Mouse (Mus musculus): ENCODE measurements around the gene Hrk. TPM values are rescaled to one million over a fixed set of nuclear protein-coding genes. Genes with fewer than 3 reads are reported as not detected.
A peak's percentile ranks its signal among the peaks of the same experiment; 100 is the strongest.

The Hrk gene
- polyA plus RNA-seq, 1 experiment = 0.40 TPM

GRCm38 (mm10) chr5:118174310-118175009, 10.0 kb downstream of the Hrk start:
- Histone ChIP-seq H3K27ac (ENCODE audit: control insufficient read depth, insufficient read depth, low read depth, low read length) (no peak overlapping the region), H3K4me1 (ENCODE audit: control insufficient read depth, insufficient read depth, low read length) (peaks cover 14% of the 10 kb centered on the region), H3K27me3 (ENCODE audit: control insufficient read depth, insufficient read depth, low read length) (peaks cover 1% of the 10 kb centered on the region)

GRCm38 (mm10) chr5:118175137-118175536, 10.7 kb downstream of the Hrk start:
- no peak overlapping the region for H3K4me3 ChIP-seq (ENCODE audit: control insufficient read depth, low read depth, low read length)
- no peaks in the 10 kb centered on the region; the same call in 1 of the 2 replicates for H3K27me3 ChIP-seq (ENCODE audit: control insufficient read depth, insufficient read depth, low read length)
- no peak overlapping the region for H3K27ac ChIP-seq (ENCODE audit: control insufficient read depth, insufficient read depth, low read depth, low read length)
- peaks cover 11% of the 10 kb centered on the region; the same call in 1 of the 2 replicates for H3K4me1 ChIP-seq (ENCODE audit: control insufficient read depth, insufficient read depth, low read length)
- TF ChIP-seq CTCF (IDR thresholded peaks at IDR 0.05; ENCODE audit: control insufficient read depth, insufficient read depth, insufficient replicate concordance, low read depth, low read length) (peak; percentile 52; the same call in 1 of the 2 replicates), POLR2A (IDR thresholded peaks at IDR 0.05; ENCODE audit: control insufficient read depth, low read depth, low read length) (no peak)
- H3K36me3 ChIP-seq (ENCODE audit: control insufficient read depth, insufficient read depth, low read length) = no peaks in the 10 kb centered on the region

More at GRCm38 (mm10) chr5:118174310-118175009, 10.0 kb downstream of the Hrk start:
- Histone ChIP-seq H3K36me3 (ENCODE audit: control insufficient read depth, insufficient read depth, low read length) (no peaks in the 10 kb centered on the region), H3K4me3 (ENCODE audit: control insufficient read depth, low read depth, low read length) (no peak overlapping the region)
- TF ChIP-seq CTCF (IDR thresholded peaks at IDR 0.05; ENCODE audit: control insufficient read depth, insufficient read depth, insufficient replicate concordance, low read depth, low read length) (no peak), POLR2A (IDR thresholded peaks at IDR 0.05; ENCODE audit: control insufficient read depth, low read depth, low read length) (no peak)

- H3K27ac ChIP-seq (ENCODE audit: control insufficient read depth, insufficient read depth, low read depth, low read length) = no peak overlapping the region
- no peaks in the 10 kb centered on the region for H3K36me3 ChIP-seq (ENCODE audit: control insufficient read depth, insufficient read depth, low read length)
- H3K4me1 ChIP-seq (ENCODE audit: control insufficient read depth, insufficient read depth, low read length) = peaks cover 2% of the 10 kb centered on the region; the same call in 1 of the 2 replicates
- no peak overlapping the region for H3K4me3 ChIP-seq (ENCODE audit: control insufficient read depth, low read depth, low read length)
- TF ChIP-seq CTCF (IDR thresholded peaks at IDR 0.05; ENCODE audit: control insufficient read depth, insufficient read depth, insufficient replicate concordance, low read depth, low read length) = no peak
- no peaks in the 10 kb centered on the region for H3K27me3 ChIP-seq (ENCODE audit: control insufficient read depth, insufficient read depth, low read length)
Measured at GRCm38 (mm10) chr5:118177640-118178039, 13.2 kb downstream of the Hrk start.

- Histone ChIP-seq H3K27ac (ENCODE audit: control insufficient read depth, insufficient read depth, low read depth, low read length) (no peak overlapping the region), H3K27me3 (ENCODE audit: control insufficient read depth, insufficient read depth, low read length) (no peaks in the 10 kb centered on the region), H3K4me1 (ENCODE audit: control insufficient read depth, insufficient read depth, low read length) (no peaks in the 10 kb centered on the region), H3K4me3 (ENCODE audit: control insufficient read depth, low read depth, low read length) (no peak overlapping the region), H3K36me3 (ENCODE audit: control insufficient read depth, insufficient read depth, low read length) (no peaks in the 10 kb centered on the region)
- no peak for TF ChIP-seq POLR2A (IDR thresholded peaks at IDR 0.05; ENCODE audit: control insufficient read depth, low read depth, low read length)
- no peak for TF ChIP-seq CTCF (IDR thresholded peaks at IDR 0.05; ENCODE audit: control insufficient read depth, insufficient read depth, insufficient replicate concordance, low read depth, low read length)
Measured at GRCm38 (mm10) chr5:118186903-118187633, 22.6 kb downstream of the Hrk start.

GRCm38 (mm10) chr5:118188356-118188755, 23.9 kb downstream of the Hrk start:
- Histone ChIP-seq H3K4me3 (ENCODE audit: control insufficient read depth, low read depth, low read length) (no peak overlapping the region), H3K27ac (ENCODE audit: control insufficient read depth, insufficient read depth, low read depth, low read length) (no peak overlapping the region), H3K4me1 (ENCODE audit: control insufficient read depth, insufficient read depth, low read length) (no peaks in the 10 kb centered on the region), H3K36me3 (ENCODE audit: control insufficient read depth, insufficient read depth, low read length) (no peaks in the 10 kb centered on the region), H3K27me3 (ENCODE audit: control insufficient read depth, insufficient read depth, low read length) (no peaks in the 10 kb centered on the region)
- no peak for TF ChIP-seq POLR2A (IDR thresholded peaks at IDR 0.05; ENCODE audit: control insufficient read depth, low read depth, low read length)
- no peak for TF ChIP-seq CTCF (IDR thresholded peaks at IDR 0.05; ENCODE audit: control insufficient read depth, insufficient read depth, insufficient replicate concordance, low read depth, low read length)

- H3K4me1 ChIP-seq (ENCODE audit: control insufficient read depth, insufficient read depth, low read length) = no peaks in the 10 kb centered on the region
- no peaks in the 10 kb centered on the region for H3K27me3 ChIP-seq (ENCODE audit: control insufficient read depth, insufficient read depth, low read length)
- H3K27ac ChIP-seq (ENCODE audit: control insufficient read depth, insufficient read depth, low read depth, low read length) = no peak overlapping the region
- H3K4me3 ChIP-seq (ENCODE audit: control insufficient read depth, low read depth, low read length) = no peak overlapping the region
- no peaks in the 10 kb centered on the region for H3K36me3 ChIP-seq (ENCODE audit: control insufficient read depth, insufficient read depth, low read length)
- TF ChIP-seq CTCF (IDR thresholded peaks at IDR 0.05; ENCODE audit: control insufficient read depth, insufficient read depth, insufficient replicate concordance, low read depth, low read length) (no peak), POLR2A (IDR thresholded peaks at IDR 0.05; ENCODE audit: control insufficient read depth, low read depth, low read length) (no peak)
Measured at GRCm38 (mm10) chr5:118190491-118190890, 26.0 kb downstream of the Hrk start.

- no peak overlapping the region for H3K27ac ChIP-seq (ENCODE audit: control insufficient read depth, insufficient read depth, low read depth, low read length)
Measured at GRCm38 (mm10) chr5:118192221-118192620, 27.8 kb downstream of the Hrk start.

More at GRCm38 (mm10) chr5:118192221-118192620, 27.8 kb downstream of the Hrk start:
- Histone ChIP-seq H3K27me3 (ENCODE audit: control insufficient read depth, insufficient read depth, low read length) (no peaks in the 10 kb centered on the region), H3K36me3 (ENCODE audit: control insufficient read depth, insufficient read depth, low read length) (no peaks in the 10 kb centered on the region), H3K4me3 (ENCODE audit: control insufficient read depth, low read depth, low read length) (no peak overlapping the region), H3K4me1 (ENCODE audit: control insufficient read depth, insufficient read depth, low read length) (no peaks in the 10 kb centered on the region)
- TF ChIP-seq POLR2A (IDR thresholded peaks at IDR 0.05; ENCODE audit: control insufficient read depth, low read depth, low read length) = no peak
- no peak for TF ChIP-seq CTCF (IDR thresholded peaks at IDR 0.05; ENCODE audit: control insufficient read depth, insufficient read depth, insufficient replicate concordance, low read depth, low read length)

Measured in testis, adult 2 months (tissue).